Mouse (Mus musculus): Measurements from ENCODE around the gene Sox5.
"Not testable (repeated sequence)": the region's sequence is repeated elsewhere in the genome, so short reads cannot be mapped to it uniquely, and the experiment has no call there.

Sox5 gene

GRCm38 (mm10) chr6:144273425-144273824 lies 508.4 kb downstream of the Sox5 start:
- DNase-seq (ENCODE audit: low spot score) = not testable (repeated sequence)

- no peak for DNase-seq (ENCODE audit: low spot score)
These were observed 510.5 kb downstream of the Sox5 start for GRCm38 (mm10) chr6:144271326-144271725.

GRCm38 (mm10) chr6:144270306-144270705 lies 511.5 kb downstream of the Sox5 start:
- no peak for DNase-seq (ENCODE audit: low spot score)

GRCm38 (mm10) chr6:144269666-144270065 lies 512.1 kb downstream of the Sox5 start:
- DNase-seq (ENCODE audit: low spot score) = no peak

DNA sequence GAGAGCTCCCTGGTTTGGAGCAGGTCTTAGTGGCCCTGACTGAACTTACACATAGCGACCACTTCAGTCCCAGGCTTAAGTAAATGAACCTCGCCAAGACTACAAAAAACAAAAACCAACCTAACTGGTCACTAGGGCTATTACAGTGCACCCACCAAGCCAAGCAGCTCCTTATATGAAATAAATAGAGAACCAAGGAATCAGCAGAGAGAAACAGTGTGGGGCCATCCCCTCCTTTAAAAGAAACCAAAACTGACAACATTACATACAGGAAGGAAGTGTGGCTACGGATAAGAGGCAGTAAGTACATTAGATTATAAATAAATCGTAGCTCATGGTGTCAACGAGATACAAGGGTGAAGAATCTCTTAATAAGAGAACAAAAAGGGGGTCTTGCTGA lies 516.0 kb downstream of the Sox5 start:
- DNase-seq (ENCODE audit: low spot score) = no peak

DNA sequence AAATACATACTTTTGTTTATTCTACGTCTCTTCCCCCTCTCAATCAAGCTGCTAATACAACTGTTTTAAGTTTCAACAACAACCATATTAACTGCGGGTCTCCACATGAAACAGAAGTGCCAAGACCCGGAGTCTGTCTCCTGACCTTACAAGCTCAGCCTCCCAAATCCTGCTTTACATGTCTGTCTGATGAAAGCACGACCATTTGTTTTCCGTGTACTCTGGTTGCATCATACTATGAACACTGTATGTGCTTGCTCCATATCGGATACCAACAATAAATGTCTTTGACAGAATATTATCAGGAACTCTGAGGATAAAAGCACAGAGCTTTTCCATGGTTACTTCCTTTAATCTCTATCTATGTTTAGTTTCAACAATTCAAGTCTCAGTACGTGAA lies 516.8 kb downstream of the Sox5 start:
- no peak for DNase-seq (ENCODE audit: low spot score)

DNA sequence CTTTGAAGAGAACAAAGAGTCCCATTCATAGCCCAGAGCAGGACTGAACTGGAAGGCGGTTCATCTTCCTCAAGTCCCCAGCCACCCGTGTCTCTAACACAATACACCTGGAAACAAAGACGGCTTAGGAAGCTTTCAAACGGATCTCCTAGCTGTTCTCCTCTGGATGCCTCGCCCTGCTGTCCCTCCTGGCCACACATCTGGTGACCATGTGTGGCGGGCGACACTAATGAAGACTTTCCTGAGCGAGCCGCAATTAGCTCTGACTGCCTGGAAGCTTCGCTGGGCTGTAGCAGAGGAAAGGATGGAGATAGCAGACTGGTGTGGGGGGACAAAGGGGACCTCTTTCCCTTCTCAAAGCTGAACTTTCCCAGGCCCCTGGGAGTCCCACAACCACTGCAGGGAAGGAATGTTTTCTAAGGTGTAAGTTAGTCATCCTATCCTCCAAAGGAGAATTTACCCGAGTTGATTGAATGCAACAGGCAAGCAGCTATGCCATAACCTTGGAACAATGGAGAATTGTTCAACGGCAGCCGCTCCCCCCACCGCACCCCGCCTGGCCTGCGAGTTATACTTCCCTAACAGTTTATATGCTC lies 517.4 kb downstream of the Sox5 start:
- DNase-seq (ENCODE audit: low spot score) = no peak

DNA sequence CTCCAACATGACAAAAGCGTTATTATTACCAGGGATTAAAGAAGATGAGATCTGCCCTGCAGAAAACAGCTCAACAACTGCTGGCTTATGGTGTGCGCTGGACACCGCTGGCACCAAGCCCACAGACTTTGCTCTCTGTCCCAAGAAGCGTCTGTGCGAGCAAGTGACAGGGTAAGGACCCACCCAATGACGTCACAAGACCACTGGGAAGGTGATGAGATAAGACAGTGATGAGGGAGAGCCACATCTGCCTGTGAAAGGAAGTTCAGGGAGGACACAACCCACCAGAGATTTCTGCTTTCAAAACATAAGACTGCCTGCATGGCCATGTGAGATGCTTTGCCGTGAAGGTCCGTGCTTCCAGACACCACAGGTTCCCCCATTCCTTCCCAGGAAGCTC lies 525.3 kb downstream of the Sox5 start:
- no peak for DNase-seq (ENCODE audit: low spot score)

GRCm38 (mm10) chr6:144252191-144252718 lies 529.5 kb downstream of the Sox5 start:
- DNase-seq (ENCODE audit: low spot score) = no peak

GRCm38 (mm10) chr6:144251222-144252170 lies 530.3 kb downstream of the Sox5 start:
- no peak for DNase-seq (ENCODE audit: low spot score)

- no peak for DNase-seq (ENCODE audit: low spot score)
These were observed 531.1 kb downstream of the Sox5 start for GRCm38 (mm10) chr6:144250625-144251181.

DNA sequence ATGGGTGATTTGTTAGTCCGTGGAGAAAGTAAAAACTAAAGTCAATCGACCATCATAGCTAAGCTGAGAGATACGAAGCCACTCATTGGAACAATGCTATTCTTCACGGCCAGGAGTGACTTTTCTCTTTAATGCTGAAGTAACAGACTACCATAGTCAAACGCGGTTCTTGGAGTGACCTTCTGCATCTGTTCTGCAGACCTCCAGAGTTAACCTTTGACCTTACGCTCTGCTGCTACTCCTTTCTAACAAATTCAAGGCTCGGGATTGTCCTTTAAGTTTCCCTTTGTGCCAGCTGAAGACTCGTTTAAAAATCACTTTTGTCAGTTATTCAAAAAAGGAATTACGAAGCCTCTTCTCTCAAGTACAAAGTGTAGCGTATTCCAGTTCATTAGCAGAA lies 545.2 kb downstream of the Sox5 start:
- DNase-seq (ENCODE audit: low spot score) = no peak

- DNase-seq (ENCODE audit: low spot score) = no peak
These were observed 577.8 kb downstream of the Sox5 start for GRCm38 (mm10) chr6:144203970-144204369.

GRCm38 (mm10) chr6:144203013-144203412 lies 578.8 kb downstream of the Sox5 start:
- DNase-seq (ENCODE audit: low spot score) = no peak

- no peak for DNase-seq (ENCODE audit: low spot score)
These were observed 580.3 kb downstream of the Sox5 start for GRCm38 (mm10) chr6:144201402-144202040.

- DNase-seq (ENCODE audit: low spot score) = no peak
These were observed 584.3 kb downstream of the Sox5 start for GRCm38 (mm10) chr6:144197209-144198119.

GRCm38 (mm10) chr6:144195934-144196333 lies 585.8 kb downstream of the Sox5 start:
- no peak for DNase-seq (ENCODE audit: low spot score)

- DNase-seq (ENCODE audit: low spot score) = no peak
These were observed 598.7 kb downstream of the Sox5 start for GRCm38 (mm10) chr6:144183087-144183486.

DNA sequence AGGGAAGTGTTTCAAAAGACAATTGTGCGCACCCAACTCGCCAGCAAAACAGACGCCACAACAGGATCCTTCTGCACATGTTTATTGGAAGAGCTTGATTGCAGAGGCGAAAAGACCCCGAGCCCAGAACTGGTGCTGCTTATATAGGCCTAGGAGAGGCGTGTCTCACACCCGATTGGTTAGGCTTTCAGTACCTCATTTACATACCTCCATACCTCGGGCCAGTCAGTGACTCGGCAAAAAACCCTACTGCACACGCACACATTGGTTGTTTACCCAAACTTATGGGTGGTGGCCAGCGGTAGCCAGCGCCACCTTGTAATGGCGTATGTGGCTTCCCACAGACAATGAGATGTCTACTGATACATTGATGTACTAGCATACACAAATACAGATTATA lies 599.3 kb downstream of the Sox5 start:
- DNase-seq (ENCODE audit: low spot score) = not testable (repeated sequence)

DNA sequence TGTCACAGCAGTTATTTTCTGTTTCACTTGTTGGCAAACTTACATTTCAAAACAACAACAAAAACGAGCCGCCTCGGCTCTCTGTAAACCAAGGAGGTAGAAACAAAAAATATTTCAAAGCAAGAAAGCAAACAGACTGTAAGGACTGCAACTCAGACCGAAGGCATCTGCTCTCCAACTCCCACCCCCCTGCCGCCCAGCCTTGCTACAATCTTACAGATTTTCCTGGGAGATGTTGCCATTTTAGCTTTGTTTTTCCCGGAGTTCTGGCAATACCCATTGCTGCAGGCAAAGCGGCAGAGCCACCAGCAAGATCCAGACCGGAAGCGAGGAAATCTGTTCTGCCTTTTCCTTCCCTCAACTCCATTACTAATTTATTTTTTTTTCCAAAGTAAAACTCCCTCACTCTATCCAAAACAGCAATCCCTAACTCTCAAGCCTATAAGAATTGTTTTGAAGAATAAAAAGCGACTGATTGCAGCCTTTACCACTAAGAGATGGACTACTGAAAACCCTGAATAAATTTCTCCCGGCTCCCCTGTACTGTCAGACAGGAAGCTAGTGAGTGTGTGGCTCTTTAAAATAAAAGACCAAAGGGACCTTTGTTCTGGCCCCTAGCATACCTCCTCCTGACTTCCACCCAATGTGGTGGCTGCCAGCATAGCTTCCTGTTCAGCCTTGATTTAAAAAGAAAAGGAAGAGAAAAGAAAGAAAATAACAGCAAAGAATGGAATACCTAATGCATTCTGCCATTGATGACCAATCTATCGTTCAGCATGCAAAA lies 600.5 kb downstream of the Sox5 start:
- no peak for DNase-seq (ENCODE audit: low spot score)

All from adipocyte (in vitro differentiated cells).